Mouse (Mus musculus) stomach, embryonic 14.5 days (tissue): ENCODE results near the gene Prr23a2. TPM values are rescaled to one million over a fixed set of nuclear protein-coding genes. Genes with fewer than 3 reads are reported as not detected.

Experiments
- ATAC-seq: fragments of 200-750 bp; cut with Nextera tagmentation; 2 replicates; pipeline ENCODE4 v1.8.0; 2017; ENCODE audit warnings: low read depth, moderate TSS enrichment; ENCODE audit not compliant: insufficient number of reproducible peaks, insufficient read depth, low FRiP score
- H3K27ac ChIP-seq: fragments of 300-500 bp; sonication (generic); 2 replicates; pipeline ENCODE4 v1.5.1; 2014; ENCODE audit warnings: mild to moderate bottlenecking, low read length, moderate library complexity, mixed read lengths
- H3K27me3 ChIP-seq: fragments of 300-500 bp; sonication (generic); 2 replicates; pipeline ENCODE4 v1.6.1; 2014; ENCODE audit warnings: low read length, control low read depth, mixed read lengths; ENCODE audit not compliant: control insufficient read depth, insufficient read depth
- H3K36me3 ChIP-seq: fragments of 300-500 bp; sonication (generic); 2 replicates; pipeline ENCODE4 v1.6.1; 2014; ENCODE audit warnings: mild to moderate bottlenecking, control low read depth, low read length, moderate library complexity, mixed read lengths; ENCODE audit not compliant: control insufficient read depth, insufficient read depth
- H3K4me1 ChIP-seq: fragments of 300-500 bp; sonication (generic); 2 replicates; pipeline ENCODE4 v1.6.1; 2014; ENCODE audit warnings: low read length, control low read depth, mixed read lengths; ENCODE audit not compliant: control insufficient read depth, insufficient read depth
- H3K4me2 ChIP-seq: fragments of 300-500 bp; sonication (generic); replicated peaks from 2 replicates; pipeline ENCODE4 v1.6.1; 2014; ENCODE audit warnings: low read depth, low read length, control low read depth
- H3K4me3 ChIP-seq: fragments of 300-500 bp; sonication (generic); 2 replicates; pipeline ENCODE4 v1.5.1; 2014; ENCODE audit warnings: low read depth, low read length, control low read depth
- H3K9ac ChIP-seq: fragments of 300-500 bp; sonication (generic); replicated peaks from 2 replicates; pipeline ENCODE4 v1.6.1; 2014; ENCODE audit warnings: low read depth, mild to moderate bottlenecking, control low read depth, low read length, moderate library complexity, mixed read lengths
- H3K9me3 ChIP-seq: fragments of 300-500 bp; sonication (generic); 2 replicates; pipeline ENCODE4 v1.6.1; 2016; ENCODE audit warnings: low read depth, low read length, control low read depth; ENCODE audit not compliant: control insufficient read depth
- WGBS: fragments of 180-500 bp; shearing (Covaris S2); extraction: QIAGEN DNeasy Blood & Tissue Kit; methylation state at CpG from one replicate; pipeline ENCODE4 v1.1.7; 2014; 5-methylcytosine and 5-hydroxymethylcytosine counted together
- polyA plus RNA-seq: library from polyadenylated mRNA; unstranded; fragments of >200 nt; fragmentation: Nextera tagmentation; extraction: Ambion mirVana; gene quantifications from 2 replicates; pipeline ENCODE4 v1.2.1, GENCODE M21; 2014

The Prr23a2 gene
- polyA plus RNA-seq, 1 experiment from 2014 or later, result not detected

DNA sequence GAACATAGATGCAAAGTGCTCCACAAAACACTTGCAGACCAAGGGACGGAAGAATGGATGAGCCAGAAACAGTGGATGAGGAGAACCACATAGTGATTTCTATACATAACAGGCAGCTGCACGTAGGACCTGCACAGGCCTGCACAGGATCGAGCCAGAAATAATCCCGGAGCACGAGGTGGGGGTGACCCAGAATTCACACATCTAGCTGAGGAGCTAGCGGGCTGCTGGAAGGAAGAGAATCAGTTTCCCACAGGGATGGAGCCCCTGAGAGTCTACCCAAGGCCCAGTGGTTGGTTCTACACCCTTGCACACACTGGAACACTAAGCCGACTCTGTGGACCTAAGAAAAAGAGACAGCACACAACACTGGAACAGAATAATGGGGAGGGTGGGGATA is 32.5 kb upstream of the Prr23a2 start:
- Histone ChIP-seq H3K4me1 (no peaks in the 10 kb centered on the region), H3K27ac (no peak overlapping the region), H3K27me3 (no peaks in the 10 kb centered on the region), H3K36me3 (no peaks in the 10 kb centered on the region), H3K4me2 (no peak overlapping the region), H3K4me3 (no peak overlapping the region), H3K9me3 (no peaks in the 10 kb centered on the region), H3K9ac (no peak overlapping the region)
- 81% methylated on average over 7 of the region's 7 CpGs for WGBS
- ATAC-seq, result no peak

GRCm38 (mm10) chr9:98829508-98829907 is 26.8 kb upstream of the Prr23a2 start:
- 48% methylated on average over 5 of the region's 5 CpGs for WGBS
- no peak overlapping the region for H3K4me2 ChIP-seq
- no peaks in the 10 kb centered on the region for H3K9me3 ChIP-seq

DNA sequence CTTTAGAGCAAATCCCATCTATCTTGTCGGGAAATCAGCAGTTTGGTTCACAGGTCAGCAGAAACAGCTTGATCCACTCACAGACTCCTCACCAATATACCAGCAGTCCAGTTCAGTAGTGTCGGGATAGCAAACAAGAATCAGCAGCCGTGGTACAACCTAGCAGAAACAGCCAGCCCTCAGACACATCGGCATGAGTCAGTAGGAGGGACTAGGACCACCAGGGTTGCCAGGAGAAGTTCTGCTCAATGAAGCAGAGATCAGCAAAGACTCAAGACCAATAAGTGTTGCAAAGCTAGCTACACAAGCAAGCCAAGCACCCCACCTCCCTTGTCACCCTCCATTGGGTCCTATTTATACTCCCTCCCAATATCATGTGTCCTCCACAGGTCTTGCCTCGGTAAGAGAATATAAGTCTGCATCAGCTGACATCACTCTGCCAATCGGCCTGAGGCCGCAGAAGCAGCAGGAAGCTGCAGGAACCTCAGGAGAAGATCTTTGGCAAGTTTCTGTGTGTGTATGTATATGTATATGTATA is 18.7 kb upstream of the Prr23a2 start:
- WGBS, result 61% methylated on average over 7 of the region's 7 CpGs
- H3K4me3 ChIP-seq, result no peak overlapping the region
- no peak overlapping the region for H3K27ac ChIP-seq
- no peaks in the 10 kb centered on the region for H3K36me3 ChIP-seq
- H3K9me3 ChIP-seq, result peaks cover 7% of the 10 kb centered on the region; the same call in 1 of the 2 replicates
- no peaks in the 10 kb centered on the region for H3K27me3 ChIP-seq
- H3K4me2 ChIP-seq, result no peak overlapping the region
- H3K4me1 ChIP-seq, result no peaks in the 10 kb centered on the region
- no peak for ATAC-seq
- H3K9ac ChIP-seq, result no peak overlapping the region

More at GRCm38 (mm10) chr9:98829508-98829907, 26.8 kb upstream of the Prr23a2 start:
- no peak for ATAC-seq
- no peak overlapping the region for H3K27ac ChIP-seq
- no peak overlapping the region for H3K9ac ChIP-seq
- H3K4me1 ChIP-seq, result no peaks in the 10 kb centered on the region
- H3K4me3 ChIP-seq, result no peak overlapping the region
- no peaks in the 10 kb centered on the region for H3K27me3 ChIP-seq
- H3K36me3 ChIP-seq, result no peaks in the 10 kb centered on the region

DNA sequence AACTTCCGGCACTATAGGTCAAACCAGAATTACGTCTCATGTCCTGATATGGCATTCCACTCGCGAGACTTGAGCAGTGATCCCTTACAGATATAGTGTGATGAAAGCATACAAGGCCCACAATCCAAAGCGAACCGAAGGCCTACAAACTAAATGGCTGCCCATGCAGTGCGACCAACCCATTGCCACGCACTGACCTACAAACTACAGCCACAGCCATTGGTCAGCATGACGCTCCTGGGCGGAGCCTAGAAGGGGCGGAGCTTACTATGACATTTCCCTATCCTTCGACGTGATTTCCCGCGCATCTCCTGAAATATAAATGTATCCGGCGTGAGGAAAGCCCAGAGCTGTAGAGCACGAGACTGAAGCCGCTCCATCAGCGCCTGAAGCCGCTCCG is 14.2 kb upstream of the Prr23a2 start, which contains the start of gene Prr23a1:
Prr23a1 (plus strand) TSS at position 387 of the 400 bp plus-strand sequence.
- no peak within 1 kb of the TSS for H3K27ac ChIP-seq
- H3K9me3 ChIP-seq, result peaks cover 7% of the 10 kb centered on the region; the same call in 1 of the 2 replicates
- ATAC-seq, result no peak
- H3K4me3 ChIP-seq, result no peak within 1 kb of the TSS
- no peaks in the 10 kb centered on the region for H3K36me3 ChIP-seq
- no peak within 1 kb of the TSS for H3K4me2 ChIP-seq
- no peaks in the 10 kb centered on the region for H3K27me3 ChIP-seq
- 57% methylated on average over 22 of the region's 22 CpGs for WGBS
- no peaks in the 10 kb centered on the region for H3K4me1 ChIP-seq
- no peak within 1 kb of the TSS for H3K9ac ChIP-seq

GRCm38 (mm10) chr9:98863463-98863862 is 7.2 kb downstream of the Prr23a2 start:
- Histone ChIP-seq H3K9me3 (no peaks in the 10 kb centered on the region), H3K36me3 (no peaks in the 10 kb centered on the region), H3K27me3 (0 out of 2 replicates have a peak, but pooled peaks cover 4% of the 10 kb centered on the region), H3K4me3 (no peak overlapping the region), H3K4me1 (no peaks in the 10 kb centered on the region), H3K27ac (no peak overlapping the region), H3K9ac (no peak overlapping the region), H3K4me2 (no peak overlapping the region)
- WGBS, result 75% methylated on average over 3 of the region's 3 CpGs
- no peak for ATAC-seq

DNA sequence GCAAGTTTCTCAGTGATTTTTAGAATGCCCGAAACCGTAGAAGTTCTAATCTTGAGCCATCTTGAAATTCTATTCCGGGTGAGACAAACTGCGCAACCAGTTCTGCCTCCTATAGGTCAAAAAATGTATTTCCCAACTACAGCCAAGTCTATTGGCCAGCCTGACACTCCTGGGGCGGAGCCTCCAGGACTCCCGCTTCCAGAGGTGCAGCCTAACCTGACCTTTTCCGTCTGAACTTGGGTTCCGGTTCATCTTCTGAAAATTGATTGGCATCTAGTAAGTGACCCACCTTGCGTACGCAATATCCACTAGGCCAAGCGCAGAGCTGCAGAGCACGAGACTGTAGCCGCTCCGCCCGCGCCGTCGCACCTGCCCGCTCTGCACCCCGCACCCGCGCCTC is 8.3 kb downstream of the Prr23a2 start, which contains the start of gene Prr23a3:
Prr23a3 (plus strand) TSS at position 197 of the 400 bp plus-strand sequence.
- H3K4me3 ChIP-seq, result no peak within 1 kb of the TSS
- no peaks in the 10 kb centered on the region for H3K9me3 ChIP-seq
- WGBS, result 51% methylated on average over 22 of the region's 22 CpGs
- no peak within 1 kb of the TSS for H3K27ac ChIP-seq
- H3K4me2 ChIP-seq, result no peak within 1 kb of the TSS
- no peak for ATAC-seq
- 0 out of 2 replicates have a peak, but pooled peaks cover 4% of the 10 kb centered on the region for H3K27me3 ChIP-seq
- H3K4me1 ChIP-seq, result no peaks in the 10 kb centered on the region
- H3K9ac ChIP-seq, result no peak within 1 kb of the TSS
- H3K36me3 ChIP-seq, result no peaks in the 10 kb centered on the region

GRCm38 (mm10) chr9:98901486-98901885 is 45.2 kb downstream of the Prr23a2 start:
- ATAC-seq, result no peak
- Histone ChIP-seq H3K4me3 (no peak overlapping the region), H3K9ac (no peak overlapping the region), H3K27me3 (no peaks in the 10 kb centered on the region), H3K4me2 (no peak overlapping the region), H3K27ac (no peak overlapping the region), H3K36me3 (no peaks in the 10 kb centered on the region), H3K4me1 (no peaks in the 10 kb centered on the region), H3K9me3 (peaks cover 8% of the 10 kb centered on the region; the same call in 1 of the 2 replicates)
- WGBS, result 59% methylated on average over 1 of the region's 1 CpGs

- no peak within 1 kb of the TSS for H3K4me3 ChIP-seq
- H3K9me3 ChIP-seq, result no peaks in the 10 kb centered on the region; the same call in 1 of the 2 replicates
- H3K4me1 ChIP-seq, result no peaks in the 10 kb centered on the region
- H3K9ac ChIP-seq, result no peak within 1 kb of the TSS
- H3K4me2 ChIP-seq, result no peak within 1 kb of the TSS
- WGBS, result 89% methylated on average over 2 of the region's 2 CpGs
- H3K36me3 ChIP-seq, result no peaks in the 10 kb centered on the region
- H3K27ac ChIP-seq, result no peak within 1 kb of the TSS
- no peaks in the 10 kb centered on the region for H3K27me3 ChIP-seq
- no peak for ATAC-seq
Observed at GRCm38 (mm10) chr9:98902819-98903218, 46.5 kb downstream of the Prr23a2 start, which contains the start of gene 7420426K07Rik. Gene 7420426K07Rik, plus strand, starts transcription at chr9:98903119.
